Mouse (Mus musculus): ENCODE measurements around the gene Dctn5. TPM values are rescaled to one million over a fixed set of nuclear protein-coding genes. Genes with fewer than 3 reads are reported as not detected.

The Dctn5 gene
- total RNA-seq, 2 experiments from 2014 or later = 64.7 to 94.4 TPM

- ATAC-seq (ENCODE audit: poor library complexity, severe bottlenecking) = peak; percentile 79
Observed at GRCm38 (mm10) chr7:122158915-122159902, 26.4 kb downstream of the Dctn5 start, which contains the start of gene Plk1. Gene Plk1 (plus strand): TSS chr7:122159439.

GRCm38 (mm10) chr7:122160037-122160436, 27.2 kb downstream of the Dctn5 start:
- no peak for ATAC-seq (ENCODE audit: poor library complexity, severe bottlenecking)

- no peak for ATAC-seq (ENCODE audit: poor library complexity, severe bottlenecking)
Observed at GRCm38 (mm10) chr7:122163766-122164165, 30.9 kb downstream of the Dctn5 start.

- ATAC-seq (ENCODE audit: poor library complexity, severe bottlenecking) = no peak
Observed at GRCm38 (mm10) chr7:122167203-122167602, 34.4 kb downstream of the Dctn5 start.

- no peak for ATAC-seq (ENCODE audit: poor library complexity, severe bottlenecking)
Observed at GRCm38 (mm10) chr7:122170705-122171104, 37.9 kb downstream of the Dctn5 start.

- peak; percentile 43 for ATAC-seq (ENCODE audit: poor library complexity, severe bottlenecking)
Observed at GRCm38 (mm10) chr7:122171613-122172012, 38.8 kb downstream of the Dctn5 start.

GRCm38 (mm10) chr7:122180720-122181119, 47.9 kb downstream of the Dctn5 start:
- no peak for ATAC-seq (ENCODE audit: poor library complexity, severe bottlenecking)

- ATAC-seq (ENCODE audit: poor library complexity, severe bottlenecking) = no peak
Observed at GRCm38 (mm10) chr7:122184569-122184968, 51.7 kb downstream of the Dctn5 start.

GRCm38 (mm10) chr7:122186043-122186442, 53.2 kb downstream of the Dctn5 start, which contains the start of gene Ern2:
Gene Ern2 (minus strand): TSS chr7:122186207.
- ATAC-seq (ENCODE audit: poor library complexity, severe bottlenecking) = no peak

- ATAC-seq (ENCODE audit: poor library complexity, severe bottlenecking) = peak; percentile 92
Observed at GRCm38 (mm10) chr7:122189484-122189883, 56.6 kb downstream of the Dctn5 start.

GRCm38 (mm10) chr7:122191097-122191496, 58.3 kb downstream of the Dctn5 start:
- ATAC-seq (ENCODE audit: poor library complexity, severe bottlenecking) = no peak

- ATAC-seq (ENCODE audit: poor library complexity, severe bottlenecking) = no peak
Observed at GRCm38 (mm10) chr7:122193919-122194318, 61.1 kb downstream of the Dctn5 start.

- ATAC-seq (ENCODE audit: poor library complexity, severe bottlenecking) = peak; percentile 45; the same call in 1 of the 2 replicates
Observed at GRCm38 (mm10) chr7:122196771-122197170, 63.9 kb downstream of the Dctn5 start.

- ATAC-seq (ENCODE audit: poor library complexity, severe bottlenecking) = peak; percentile 81
Observed at GRCm38 (mm10) chr7:122197306-122197705, 64.5 kb downstream of the Dctn5 start.

Other genes with a start within 250 kb of the Dctn5 start
- 7.6 and 7.7 TPM in 2 replicates for gene Cog7, start 151.3 kb upstream of the Dctn5 start, total RNA-seq (2015)
- gene Cog7, start 151.3 kb upstream of the Dctn5 start, total RNA-seq (2017) = 7.8 and 8.3 TPM in 2 replicates
- 3.9 and 5.2 TPM in 2 replicates for gene Gga2, start 111.8 kb upstream of the Dctn5 start, total RNA-seq (2015)
- 3.4 and 5.1 TPM in 2 replicates for gene Gga2, start 111.8 kb upstream of the Dctn5 start, total RNA-seq (2017)
- gene Ubfd1, start 65.9 kb upstream of the Dctn5 start, total RNA-seq (2015) = 14.3 and 16.3 TPM in 2 replicates
- 14.4 and 15.0 TPM in 2 replicates for gene Ubfd1, start 65.9 kb upstream of the Dctn5 start, total RNA-seq (2017)
- 1.0 and 1.5 TPM in 2 replicates for gene Ears2, start 65.8 kb upstream of the Dctn5 start, total RNA-seq (2015)
- 0.98 and 1.3 TPM in 2 replicates for gene Ears2, start 65.8 kb upstream of the Dctn5 start, total RNA-seq (2017)
- gene Ndufab1, start 31.2 kb upstream of the Dctn5 start, total RNA-seq (2015) = 128 and 133 TPM in 2 replicates
- gene Ndufab1, start 31.2 kb upstream of the Dctn5 start, total RNA-seq (2017) = 36.2 and 69.0 TPM in 2 replicates
- gene Palb2, start 56 bp upstream of the Dctn5 start, total RNA-seq (2015) = 15.4 and 15.7 TPM in 2 replicates
- gene Palb2, start 56 bp upstream of the Dctn5 start, total RNA-seq (2017) = 8.1 and 11.5 TPM in 2 replicates
- gene Plk1, start 26.4 kb downstream of the Dctn5 start, total RNA-seq (2015) = 46.9 and 48.0 TPM in 2 replicates
- gene Plk1, start 26.4 kb downstream of the Dctn5 start, total RNA-seq (2017) = 52.6 and 60.9 TPM in 2 replicates
- gene Ern2, start 53.2 kb downstream of the Dctn5 start, total RNA-seq (2015) = not detected in 2 replicates
- not detected in 2 replicates for gene Ern2, start 53.2 kb downstream of the Dctn5 start, total RNA-seq (2017)
- gene Chp2, start 86.5 kb downstream of the Dctn5 start, total RNA-seq (2015) = 0.27 TPM in 1 of 2 replicates, not detected in the other
- gene Chp2, start 86.5 kb downstream of the Dctn5 start, total RNA-seq (2017) = 0.18 and 0.94 TPM in 2 replicates
- gene Prkcb, start 155.7 kb downstream of the Dctn5 start, total RNA-seq (2015) = 131 and 135 TPM in 2 replicates
- 85.9 and 96.3 TPM in 2 replicates for gene Prkcb, start 155.7 kb downstream of the Dctn5 start, total RNA-seq (2017)

Measured in megakaryocyte, adult 5-6 weeks (primary cell).